Mouse (Mus musculus) embryonic facial prominence, embryonic 13.5 days (tissue): ENCODE measurements around the gene Rpl37. TPM values are rescaled to one million over a fixed set of nuclear protein-coding genes. Genes with fewer than 3 reads are reported as not detected.

Experiments used
- ATAC-seq: fragments of 200-750 bp; cut with Nextera tagmentation; 2 replicates; pipeline ENCODE4 v1.8.0; 2017; ENCODE audit warnings: low read depth; ENCODE audit not compliant: insufficient number of reproducible peaks, insufficient read depth, low FRiP score, low TSS enrichment
- H3K27ac ChIP-seq: fragments of 300-500 bp; sonication (generic); 2 replicates; pipeline ENCODE4 v1.5.1; 2015; ENCODE audit warnings: moderate library complexity, mild to moderate bottlenecking, inconsistent platforms
- H3K27me3 ChIP-seq: fragments of 300-500 bp; sonication (generic); 2 replicates; pipeline ENCODE4 v1.6.1; 2015; ENCODE audit warnings: mild to moderate bottlenecking, inconsistent platforms
- H3K36me3 ChIP-seq: fragments of 300-500 bp; sonication (generic); 2 replicates; pipeline ENCODE4 v1.6.1; 2015; ENCODE audit warnings: mild to moderate bottlenecking, inconsistent platforms
- H3K4me1 ChIP-seq: fragments of 300-500 bp; sonication (generic); 2 replicates; pipeline ENCODE4 v1.6.1; 2015; ENCODE audit warnings: inconsistent platforms
- H3K4me2 ChIP-seq: fragments of 300-500 bp; sonication (generic); 2 replicates; pipeline ENCODE4 v1.6.1; 2015; ENCODE audit warnings: moderate library complexity, mild to moderate bottlenecking, inconsistent platforms
- H3K4me3 ChIP-seq: fragments of 300-500 bp; sonication (generic); 2 replicates; pipeline ENCODE4 v1.5.1; 2015; ENCODE audit warnings: mild to moderate bottlenecking, inconsistent platforms
- H3K9ac ChIP-seq: fragments of 300-500 bp; sonication (generic); 2 replicates; pipeline ENCODE4 v1.6.1; 2015; ENCODE audit warnings: mild to moderate bottlenecking, inconsistent platforms
- H3K9me3 ChIP-seq: fragments of 300-500 bp; sonication (generic); 2 replicates; pipeline ENCODE4 v1.6.1; 2016; ENCODE audit warnings: inconsistent platforms
- WGBS: fragments of 180-500 bp; shearing (Covaris S2); methylation state at CpG from one replicate; pipeline ENCODE4 v1.1.7; 2015; ENCODE audit warnings: mixed read lengths; 5-methylcytosine and 5-hydroxymethylcytosine counted together
- polyA plus RNA-seq: library from polyadenylated mRNA; unstranded; fragments of >200 nt; fragmentation: Nextera tagmentation; extraction: Ambion mirVana; gene quantifications from 2 replicates; pipeline ENCODE4 v1.2.1, GENCODE M21; 2015

Rpl37 gene
- polyA plus RNA-seq, 1 experiment from 2014 or later: 689 TPM

DNA sequence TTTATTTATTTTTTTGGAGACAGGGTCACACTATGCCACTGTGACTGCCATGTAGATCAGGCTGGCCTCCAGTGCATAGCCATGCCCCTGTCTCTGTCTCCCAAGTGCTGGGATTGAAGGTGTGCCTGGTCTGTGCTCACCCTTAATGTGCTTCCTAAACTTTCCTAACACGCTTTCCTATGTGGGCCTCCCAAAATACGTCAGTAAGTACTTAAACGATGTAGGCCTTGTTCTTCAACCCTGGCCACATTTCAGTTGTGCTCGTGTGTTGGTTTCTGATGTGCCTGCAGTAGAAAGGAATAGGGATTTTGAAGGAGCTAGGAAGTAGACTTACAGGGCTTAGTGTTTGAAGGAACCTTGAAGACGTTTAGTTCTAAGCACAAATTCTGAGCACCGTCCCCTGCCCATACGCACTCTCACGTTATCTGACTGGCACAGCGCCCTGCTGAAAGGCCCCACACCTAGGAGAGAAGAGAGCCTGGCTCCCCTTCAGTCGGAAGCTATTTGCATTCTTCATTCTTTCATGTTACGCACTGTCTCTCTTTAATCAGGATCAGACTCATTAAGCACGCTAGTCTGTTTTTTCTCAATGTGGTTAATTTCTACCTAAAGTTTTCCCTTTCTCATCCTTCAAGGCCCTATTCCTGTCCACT, 48.8 kb downstream of the Rpl37 start:
- Histone ChIP-seq H3K36me3 (peaks cover 67% of the 10 kb centered on the region), H3K4me2 (no peak overlapping the region), H3K9me3 (no peaks in the 10 kb centered on the region), H3K4me3 (no peak overlapping the region), H3K4me1 (no peaks in the 10 kb centered on the region), H3K9ac (no peak overlapping the region), H3K27me3 (no peaks in the 10 kb centered on the region), H3K27ac (no peak overlapping the region)
- ATAC-seq: no peak
- 84% methylated on average over 12 of the region's 12 CpGs for WGBS

Other genes with a start within 250 kb of the Rpl37 start
- not detected in 2 replicates for gene Mroh2b, start 217.9 kb upstream of the Rpl37 start, polyA plus RNA-seq
- gene C7, start 52.9 kb upstream of the Rpl37 start, polyA plus RNA-seq: not detected in 2 replicates
- gene Card6, start 8.1 kb upstream of the Rpl37 start, polyA plus RNA-seq: 0.77 and 1.3 TPM in 2 replicates
- gene Prkaa1, start 27.2 kb downstream of the Rpl37 start, polyA plus RNA-seq: 16.6 and 18.7 TPM in 2 replicates
- 40.5 and 48.3 TPM in 2 replicates for gene Ttc33, start 68.9 kb downstream of the Rpl37 start, polyA plus RNA-seq
- 4.6 and 5.0 TPM in 2 replicates for gene Ptger4, start 127.5 kb downstream of the Rpl37 start, polyA plus RNA-seq